Mouse (Mus musculus) neural tube, embryonic 10.5 days (tissue): ENCODE measurements around the gene Agmat.

Experiments
- DNase-seq: peaks from one replicate; pipeline ENCODE4 v3.0.0-alpha.2; 2017; ENCODE audit warnings: low spot score; ENCODE audit errors: extremely low spot score

Agmat gene

DNA sequence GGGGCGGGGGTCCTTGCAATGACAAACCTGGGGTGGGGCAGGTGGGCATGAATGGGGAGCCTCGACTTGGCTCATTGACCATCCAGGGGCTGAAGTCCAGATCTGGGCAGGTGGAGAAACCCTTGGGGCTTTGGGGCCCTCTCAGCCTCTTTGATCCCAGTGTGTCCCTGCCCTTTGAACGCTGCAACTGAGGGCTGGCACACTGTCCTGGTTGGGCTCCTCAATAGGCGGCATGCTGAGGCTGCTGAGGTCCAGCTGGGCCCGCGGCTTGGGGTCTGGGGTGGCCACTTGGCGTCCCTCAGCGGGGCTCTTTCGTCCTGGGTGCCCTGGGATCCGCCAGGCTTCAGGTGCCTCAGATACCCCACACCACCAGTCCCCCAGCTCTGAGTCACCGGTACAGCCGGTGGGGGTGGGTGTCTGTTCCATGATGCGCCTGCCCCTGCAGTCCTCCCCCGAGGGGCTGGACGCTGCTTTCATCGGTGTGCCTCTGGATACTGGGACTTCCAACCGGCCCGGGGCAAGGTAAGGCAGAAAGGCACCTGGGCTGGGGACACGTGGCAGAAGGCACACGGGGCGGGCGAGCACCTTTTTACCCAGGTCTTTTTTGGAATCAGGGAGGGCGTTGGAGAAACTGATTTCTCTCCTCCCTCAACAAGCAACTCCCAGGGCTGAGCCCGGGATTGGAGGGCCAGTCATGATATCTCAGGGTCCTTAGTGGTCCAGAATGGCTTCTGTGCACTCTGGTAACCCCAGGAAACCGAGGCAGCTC is at the start of gene Agmat:
TSS of gene Agmat (plus strand) at position 95 of the 769 bp plus-strand sequence.
- no peak for DNase-seq

GRCm38 (mm10) chr4:141704625-141705024 is 41.8 kb upstream of the Agmat start:
- DNase-seq = no peak

- DNase-seq = no peak
These were observed 41.1 kb upstream of the Agmat start for GRCm38 (mm10) chr4:141705331-141705730.

DNA sequence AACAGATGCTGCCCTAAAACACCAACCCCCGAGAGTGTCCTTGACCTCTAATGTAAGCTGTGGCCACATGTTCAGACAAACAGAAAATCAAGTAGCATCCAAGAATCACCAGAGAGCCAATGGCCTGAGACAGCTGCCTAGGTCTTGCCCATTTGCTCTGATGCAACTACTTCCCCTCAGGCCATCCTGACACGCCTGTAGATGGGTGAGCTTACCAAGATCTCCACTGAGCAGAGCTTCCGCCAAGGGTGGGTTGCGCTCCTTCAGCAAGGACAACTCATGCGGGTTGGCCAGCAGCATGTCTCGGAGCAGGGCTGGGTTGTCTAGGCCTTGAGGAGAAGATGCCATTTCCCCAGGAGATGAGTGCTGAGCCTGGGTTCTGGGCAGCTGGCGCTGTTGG is 38.5 kb upstream of the Agmat start:
- no peak for DNase-seq

GRCm38 (mm10) chr4:141708971-141709370 is 37.5 kb upstream of the Agmat start:
- DNase-seq = no peak

DNA sequence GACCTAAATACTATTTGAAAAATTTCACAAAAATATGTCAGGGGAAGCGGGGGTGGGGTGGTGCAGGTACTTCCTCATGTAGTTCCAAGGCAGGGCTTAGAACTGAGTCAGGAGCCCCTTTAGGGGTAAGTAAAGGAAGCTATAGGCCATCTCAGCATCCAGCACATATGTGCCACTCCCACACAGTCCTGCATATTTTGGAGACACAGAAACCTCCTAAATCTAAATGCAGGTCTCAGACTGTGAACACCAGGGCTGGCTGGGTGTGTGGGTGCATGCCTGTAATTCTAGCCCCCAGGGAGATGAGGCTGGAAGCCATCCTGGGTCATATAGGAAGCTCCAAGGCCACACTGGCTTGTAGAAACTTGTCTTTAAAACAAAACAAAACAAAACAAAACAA is 35.2 kb upstream of the Agmat start:
- no peak for DNase-seq

- no peak for DNase-seq
These were observed 32.8 kb upstream of the Agmat start for GRCm38 (mm10) chr4:141713598-141714142.

GRCm38 (mm10) chr4:141715027-141715426 is 31.4 kb upstream of the Agmat start:
- peak; percentile 21 for DNase-seq

- no peak for DNase-seq
These were observed 28.8 kb upstream of the Agmat start for GRCm38 (mm10) chr4:141717633-141718032.

GRCm38 (mm10) chr4:141719304-141719703 is 27.2 kb upstream of the Agmat start:
- no peak for DNase-seq

DNA sequence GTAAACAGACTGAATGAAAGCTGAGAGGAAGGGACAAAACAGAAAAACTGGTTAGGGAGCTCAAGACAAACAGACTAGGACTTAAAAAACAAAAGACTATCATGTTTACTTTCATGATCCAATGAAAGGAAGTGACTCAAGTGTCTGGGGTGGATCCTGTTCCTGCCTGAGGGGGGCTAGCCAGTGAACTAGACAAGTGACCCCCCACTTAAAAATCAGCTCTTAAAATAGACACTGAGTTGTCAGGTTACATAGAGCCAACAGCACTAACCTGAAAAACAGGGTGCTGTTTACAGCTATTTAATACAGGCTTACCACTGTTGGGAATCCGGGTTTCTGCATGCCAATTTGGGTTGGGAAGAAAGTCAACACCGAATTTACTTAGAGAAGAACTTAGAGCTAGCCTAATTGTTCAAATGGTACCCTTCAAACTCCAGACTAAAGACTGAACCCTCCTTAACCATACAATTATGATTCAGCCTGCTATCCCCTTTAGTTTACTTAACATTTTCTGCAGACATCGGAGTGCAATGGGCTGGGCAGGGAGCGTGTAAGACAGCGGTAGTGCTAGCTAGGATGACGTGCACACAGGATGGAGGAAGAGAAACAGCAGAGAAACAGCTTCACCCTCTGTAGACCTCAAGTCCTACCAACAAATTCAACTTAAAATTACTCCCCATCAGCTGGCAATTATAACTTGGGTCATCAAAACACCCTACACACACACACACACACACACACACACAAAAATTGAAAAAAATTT is 25.5 kb upstream of the Agmat start:
- DNase-seq = no peak

DNA sequence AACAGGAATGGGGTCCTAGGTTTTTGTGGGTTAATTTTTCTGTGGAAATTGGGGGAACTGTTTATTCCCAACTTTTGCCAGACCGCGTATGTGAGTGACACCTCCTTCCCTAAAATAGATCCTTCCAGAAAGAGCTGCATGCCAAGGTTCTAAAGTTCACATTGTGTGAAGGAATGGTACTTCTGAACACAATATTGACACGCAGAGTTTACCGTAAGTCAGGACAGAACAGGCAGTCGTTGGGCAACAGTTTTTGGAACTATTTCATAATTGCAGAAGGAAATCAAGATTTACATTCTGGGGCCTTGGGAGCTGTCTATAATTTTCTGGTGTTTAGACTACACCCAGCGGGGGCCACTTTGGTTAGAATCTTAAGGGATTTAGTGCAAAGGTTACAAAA is 24.5 kb upstream of the Agmat start:
- no peak for DNase-seq

GRCm38 (mm10) chr4:141722731-141723672 is 23.5 kb upstream of the Agmat start, which contains the start of gene Ddi2:
Ddi2 (minus strand) TSS chr4:141723419.
- DNase-seq = peak; percentile 87

DNA sequence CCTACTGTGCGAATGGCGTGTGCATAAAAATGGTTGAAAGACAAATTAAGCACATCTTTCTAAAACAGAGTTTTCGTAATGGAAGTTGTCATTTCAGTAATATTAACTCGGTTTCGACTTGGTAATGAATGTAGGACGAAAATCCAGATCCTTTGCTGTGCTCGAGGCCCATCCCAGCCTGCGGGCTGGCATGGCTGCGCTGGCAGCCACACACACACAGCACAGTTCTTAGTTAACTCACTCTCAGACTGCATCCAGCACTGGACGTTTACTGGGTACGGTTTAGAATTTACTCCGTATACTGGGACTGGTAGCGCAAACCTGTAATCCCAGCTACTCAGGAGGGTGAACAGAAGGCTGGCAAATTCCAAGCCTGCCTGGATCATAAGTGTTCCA is 22.8 kb upstream of the Agmat start:
- no peak for DNase-seq

DNA sequence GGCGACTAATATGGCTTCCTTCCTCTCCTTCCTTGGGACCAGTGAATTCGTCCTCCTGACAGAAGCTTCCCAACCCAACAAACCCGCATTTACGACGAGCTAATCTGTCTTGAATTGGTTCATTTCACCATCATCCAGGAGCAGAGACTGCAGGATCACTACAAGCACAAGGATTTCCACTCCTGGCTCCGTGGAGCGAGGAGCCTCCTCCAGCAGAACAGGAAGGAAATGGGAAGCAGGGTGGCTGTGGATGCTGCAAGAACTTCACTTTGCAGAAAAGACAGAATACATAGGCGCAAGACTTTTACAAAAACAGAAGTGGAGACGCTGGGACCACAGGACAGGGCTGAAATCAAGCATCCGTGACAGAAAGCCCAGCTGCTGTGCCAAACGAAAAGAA is 21.9 kb upstream of the Agmat start:
- no peak for DNase-seq

DNA sequence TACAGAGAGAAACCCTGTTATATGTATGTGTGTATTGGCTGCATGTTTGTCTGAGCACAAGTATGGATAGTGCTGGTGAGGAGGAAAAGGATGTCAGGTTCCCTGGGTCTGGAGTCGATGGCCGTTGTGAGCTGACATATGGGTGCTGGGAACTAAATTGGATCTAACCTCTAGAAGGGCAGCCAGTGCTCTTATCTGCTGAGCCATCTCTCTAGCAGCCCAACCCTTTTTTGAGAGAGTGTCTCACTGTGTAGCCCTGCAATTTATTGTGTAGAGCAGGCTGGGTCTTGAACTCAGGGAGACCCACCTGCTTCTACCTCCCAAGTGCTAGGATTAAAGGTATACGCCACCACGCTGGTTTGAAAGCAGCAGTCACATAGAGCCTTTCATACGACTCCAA is 21.2 kb upstream of the Agmat start:
- no peak for DNase-seq

GRCm38 (mm10) chr4:141725738-141726137 is 20.7 kb upstream of the Agmat start:
- no peak for DNase-seq

DNA sequence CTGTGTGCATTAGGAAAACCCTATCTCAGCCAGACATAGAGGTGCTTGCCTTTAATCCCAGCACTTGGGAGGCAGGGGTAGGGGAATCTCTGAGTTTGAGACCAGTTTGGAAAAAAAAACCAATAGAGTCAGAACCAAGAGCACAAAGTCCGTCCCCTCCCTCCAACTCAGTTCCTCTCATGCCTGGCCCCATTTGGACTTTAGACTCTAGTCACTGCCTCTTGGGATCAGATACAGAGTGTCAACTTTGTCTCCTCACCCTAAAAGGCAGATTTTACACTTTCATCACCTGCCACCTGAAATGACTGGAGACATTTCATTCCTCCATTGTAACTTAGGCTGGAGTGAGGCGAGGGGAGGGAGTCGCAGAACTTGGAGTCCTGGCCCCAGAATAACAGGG is 17.2 kb upstream of the Agmat start:
- DNase-seq = no peak

DNA sequence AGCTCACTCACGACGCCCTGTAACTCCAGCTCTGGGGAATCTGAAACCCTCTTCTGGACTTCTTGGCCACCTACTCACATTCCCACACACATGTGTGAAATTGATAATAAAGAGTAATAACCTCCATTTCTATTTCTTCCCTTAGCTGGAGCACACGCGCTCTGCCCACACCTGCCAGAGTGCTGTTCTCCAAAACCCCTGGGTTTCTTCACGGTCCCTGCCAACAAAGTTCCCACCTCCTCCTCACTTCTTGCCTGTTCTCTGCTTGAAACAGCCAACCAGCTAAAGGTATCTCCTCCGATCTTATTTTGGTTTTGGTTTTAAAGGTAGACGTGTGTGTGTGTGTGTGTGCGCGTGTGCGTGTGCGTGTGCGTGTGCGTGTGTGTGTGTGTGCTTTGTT is 16.1 kb upstream of the Agmat start:
- DNase-seq = no peak

DNA sequence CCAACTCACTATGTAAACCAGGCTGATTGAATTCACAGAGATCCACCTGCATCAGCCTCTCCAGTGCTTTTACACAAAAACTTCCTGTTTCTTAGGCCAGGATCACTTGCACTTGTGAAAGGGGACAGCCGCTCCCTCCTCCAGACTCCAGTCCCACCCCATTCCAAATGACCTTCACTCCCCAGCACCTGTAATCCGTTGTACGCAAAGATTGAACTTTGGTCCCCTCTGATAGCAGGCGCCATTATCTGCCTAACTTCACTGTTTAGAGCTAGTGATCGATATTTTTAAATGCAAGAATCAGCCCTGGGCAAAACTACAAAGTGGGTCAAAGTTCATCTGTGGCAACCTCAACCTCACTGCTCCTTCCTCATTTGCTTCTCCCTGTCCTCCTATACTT is 14.7 kb upstream of the Agmat start:
- no peak for DNase-seq

DNA sequence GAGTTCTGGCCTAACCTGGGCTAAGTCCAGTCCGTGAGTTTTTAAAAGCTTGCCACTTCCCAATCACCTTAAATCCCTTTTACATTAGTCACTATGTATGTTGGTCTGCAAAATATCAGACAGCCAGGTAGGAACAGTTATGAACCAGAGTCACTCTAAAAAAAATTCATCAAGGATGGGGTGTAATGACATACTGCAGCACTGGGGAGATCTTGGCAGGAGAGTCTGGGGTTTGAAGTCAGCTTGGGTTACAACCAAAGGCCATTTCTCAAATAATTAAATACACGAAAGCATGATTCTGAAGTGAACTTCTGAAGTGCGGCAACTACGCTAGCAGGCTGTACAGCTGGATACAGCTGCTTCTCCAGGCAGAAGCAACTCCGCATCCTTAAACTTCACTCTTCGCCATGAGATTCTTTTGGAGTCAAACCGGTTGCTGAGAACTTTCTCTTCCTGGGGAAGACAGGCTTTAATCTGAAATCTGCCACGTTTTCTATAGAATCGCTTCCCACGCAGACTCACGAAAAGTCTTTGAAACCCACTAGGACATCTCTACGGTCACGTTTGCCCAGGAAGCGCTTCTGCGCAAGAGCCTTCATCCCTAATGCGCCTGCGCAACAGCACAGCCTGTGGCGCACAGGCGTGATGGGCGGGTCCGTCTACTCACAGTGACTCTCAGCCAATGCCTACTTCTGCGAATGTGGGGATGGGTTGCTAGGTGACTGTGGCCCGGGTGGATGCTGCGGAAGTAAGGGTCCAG is 11.8 kb upstream of the Agmat start:
- peak; percentile 90 for DNase-seq
